Mouse (Mus musculus): Measurements from ENCODE around the gene Gns. TPM values are rescaled to one million over a fixed set of nuclear protein-coding genes. Genes with fewer than 3 reads are reported as not detected.

Gns gene
- total and polyA plus RNA-seq, 2 experiments from 2014 or later, result 40.4 to 67.8 TPM

DNA sequence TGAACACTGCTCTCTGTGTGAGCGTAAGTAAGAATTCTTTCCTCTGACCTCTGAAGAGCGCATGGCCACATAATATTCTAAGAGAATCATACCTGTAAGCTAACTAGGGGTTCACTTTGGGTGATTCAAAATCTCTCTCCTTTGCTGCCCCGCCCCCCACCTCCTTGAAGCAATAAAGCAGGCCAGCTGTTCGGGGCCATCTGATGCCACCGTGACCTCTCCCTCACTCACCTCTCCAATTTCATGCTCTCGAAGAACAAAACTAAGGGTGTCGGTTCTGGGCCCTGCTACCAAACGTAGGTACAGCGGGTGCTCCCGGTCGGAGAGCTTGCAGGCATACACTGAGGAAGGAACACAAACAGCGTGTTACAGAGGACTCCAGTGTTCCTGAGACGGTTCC lies 49.2 kb downstream of the Gns start:
- TF ChIP-seq CTCF (IDR thresholded peaks at IDR 0.05; ENCODE audit: low read depth), result no peak
- no peak overlapping the region for H3K4me2 ChIP-seq (ENCODE audit: low read depth)
- ATAC-seq (no peak), DNase-seq (no peak)
- H3K36me3 ChIP-seq (ENCODE audit: insufficient read depth), result peaks cover 3% of the 10 kb centered on the region; the same call in 1 of the 2 replicates
- no peak overlapping the region for H3K27ac ChIP-seq (ENCODE audit: low read depth, low read length)
- 94% methylated on average over 13 of the region's 13 CpGs for WGBS
- H3K9ac ChIP-seq, result no peak overlapping the region
- no peaks in the 10 kb centered on the region for H3K9me3 ChIP-seq (ENCODE audit: low read length)
- no peak overlapping the region for H3K4me3 ChIP-seq (ENCODE audit: low read depth, low read length)
- H3K4me1 ChIP-seq (ENCODE audit: insufficient read depth), result no peaks in the 10 kb centered on the region
- H3K27me3 ChIP-seq (ENCODE audit: insufficient read depth, low read length), result no peaks in the 10 kb centered on the region

DNA sequence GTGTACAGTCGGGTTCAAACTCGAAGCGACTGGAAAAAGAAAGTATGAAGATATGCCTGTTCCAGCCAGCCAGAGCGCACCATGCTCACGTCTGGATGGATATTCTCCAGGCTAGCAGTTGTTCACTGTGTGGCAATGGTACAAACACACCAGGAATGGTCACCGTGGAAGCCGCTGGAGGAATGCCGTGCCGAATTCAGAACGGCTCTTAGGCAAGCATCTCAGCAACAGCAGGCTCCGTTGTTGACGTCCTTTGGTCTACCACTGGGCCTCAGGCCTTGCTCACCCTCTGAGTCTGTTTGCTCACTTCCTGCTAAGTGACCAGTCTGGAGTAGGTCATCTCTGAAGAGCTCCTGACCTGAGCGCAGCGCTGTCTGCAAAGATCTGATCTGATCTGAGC lies 53.9 kb downstream of the Gns start:
- H3K36me3 ChIP-seq (ENCODE audit: insufficient read depth), result no peaks in the 10 kb centered on the region

DNA sequence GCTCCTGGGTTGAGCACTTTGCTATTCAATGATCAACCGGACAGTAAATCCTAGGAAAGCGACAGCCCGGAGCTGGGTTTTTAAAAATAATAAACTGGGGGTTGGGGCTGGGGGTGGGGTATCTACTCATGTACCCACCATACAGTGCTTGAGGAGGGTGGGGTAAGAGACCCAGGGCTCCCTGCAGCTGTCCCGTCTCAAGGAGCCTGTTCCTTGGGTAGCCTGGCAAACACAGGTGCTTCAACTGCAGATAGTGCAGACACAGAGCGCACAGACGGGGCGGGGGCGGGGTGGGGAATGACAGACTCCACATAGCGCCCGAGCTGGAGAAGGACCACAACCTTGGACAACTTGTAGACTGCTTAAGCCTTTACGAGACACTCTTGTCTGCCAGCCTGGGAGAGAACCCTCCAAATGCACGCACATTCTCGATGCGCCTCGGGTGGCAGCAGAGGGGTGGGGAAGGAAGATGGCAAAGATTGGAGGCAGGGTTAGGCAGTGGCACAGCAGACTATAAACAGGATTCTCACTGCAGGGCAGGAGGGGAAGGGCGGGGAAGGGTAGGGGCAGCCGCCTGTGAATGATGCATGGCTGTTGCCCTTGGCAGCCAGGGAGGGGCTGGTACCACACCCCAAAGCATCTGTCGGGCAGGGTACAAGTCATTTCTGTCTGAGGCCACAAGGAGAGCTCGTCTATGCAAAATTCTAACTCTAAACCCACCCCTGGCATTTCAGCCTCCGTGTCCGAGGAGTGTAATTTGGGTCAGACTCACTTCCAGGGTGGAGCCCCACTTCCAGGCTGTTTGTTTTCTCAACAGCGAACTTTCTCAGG lies 55.0 kb downstream of the Gns start:
- DNase-seq (no peak), ATAC-seq (peak; percentile 54)
- H3K4me2 ChIP-seq (ENCODE audit: low read depth), result no peak overlapping the region
- no peaks in the 10 kb centered on the region for H3K36me3 ChIP-seq (ENCODE audit: insufficient read depth)
- H3K27me3 ChIP-seq (ENCODE audit: insufficient read depth, low read length), result no peaks in the 10 kb centered on the region
- H3K9ac ChIP-seq, result no peak overlapping the region
- TF ChIP-seq CTCF (IDR thresholded peaks at IDR 0.05; ENCODE audit: low read depth), result 0 out of 2 replicates have a peak, but pooled peaks have one; percentile 5
- H3K9me3 ChIP-seq (ENCODE audit: low read length), result no peaks in the 10 kb centered on the region
- no peak overlapping the region for H3K4me3 ChIP-seq (ENCODE audit: low read depth, low read length)
- peaks cover 10% of the 10 kb centered on the region; the same call in 1 of the 2 replicates for H3K4me1 ChIP-seq (ENCODE audit: insufficient read depth)
- 70% methylated on average over 22 of the region's 22 CpGs for WGBS
- no peak overlapping the region for H3K27ac ChIP-seq (ENCODE audit: low read depth, low read length)

More for the DNA sequence above, 53.9 kb downstream of the Gns start:
- H3K4me3 ChIP-seq (ENCODE audit: low read depth, low read length), result no peak overlapping the region
- 80% methylated on average over 14 of the region's 14 CpGs for WGBS
- H3K27me3 ChIP-seq (ENCODE audit: insufficient read depth, low read length), result no peaks in the 10 kb centered on the region
- DNase-seq (no peak), ATAC-seq (no peak)
- no peak for TF ChIP-seq CTCF (IDR thresholded peaks at IDR 0.05; ENCODE audit: low read depth)
- no peak overlapping the region for H3K4me2 ChIP-seq (ENCODE audit: low read depth)
- no peak overlapping the region for H3K9ac ChIP-seq
- H3K9me3 ChIP-seq (ENCODE audit: low read length), result no peaks in the 10 kb centered on the region
- H3K4me1 ChIP-seq (ENCODE audit: insufficient read depth), result peaks cover 4% of the 10 kb centered on the region; the same call in 1 of the 2 replicates
- H3K27ac ChIP-seq (ENCODE audit: low read depth, low read length), result no peak overlapping the region

- TF ChIP-seq CTCF (IDR thresholded peaks at IDR 0.05; ENCODE audit: low read depth), result no peak
- Histone ChIP-seq H3K4me3 (ENCODE audit: low read depth, low read length) (no peak overlapping the region), H3K36me3 (ENCODE audit: insufficient read depth) (no peaks in the 10 kb centered on the region), H3K4me2 (ENCODE audit: low read depth) (no peak overlapping the region), H3K27me3 (ENCODE audit: insufficient read depth, low read length) (no peaks in the 10 kb centered on the region), H3K27ac (ENCODE audit: low read depth, low read length) (no peak overlapping the region), H3K9me3 (ENCODE audit: low read length) (no peaks in the 10 kb centered on the region), H3K4me1 (ENCODE audit: insufficient read depth) (peaks cover 10% of the 10 kb centered on the region; the same call in 1 of the 2 replicates), H3K9ac (no peak overlapping the region)
- DNase-seq (no peak), ATAC-seq (no peak)
- WGBS, result 51% methylated on average over 9 of the region's 9 CpGs
These were observed 56.1 kb downstream of the Gns start for GRCm38 (mm10) chr10:121421023-121421422.

GRCm38 (mm10) chr10:121421657-121422290 lies 56.9 kb downstream of the Gns start:
- H3K9me3 ChIP-seq (ENCODE audit: low read length), result no peaks in the 10 kb centered on the region
- no peak for ATAC-seq
- no peak for DNase-seq
- H3K4me1 ChIP-seq (ENCODE audit: insufficient read depth), result peaks cover 10% of the 10 kb centered on the region; the same call in 1 of the 2 replicates
- 93% methylated on average over 11 of the region's 11 CpGs for WGBS
- H3K4me2 ChIP-seq (ENCODE audit: low read depth), result no peak overlapping the region
- H3K27ac ChIP-seq (ENCODE audit: low read depth, low read length), result no peak overlapping the region
- no peaks in the 10 kb centered on the region for H3K36me3 ChIP-seq (ENCODE audit: insufficient read depth)
- H3K4me3 ChIP-seq (ENCODE audit: low read depth, low read length), result no peak overlapping the region
- H3K27me3 ChIP-seq (ENCODE audit: insufficient read depth, low read length), result no peaks in the 10 kb centered on the region
- no peak overlapping the region for H3K9ac ChIP-seq
- no peak for TF ChIP-seq CTCF (IDR thresholded peaks at IDR 0.05; ENCODE audit: low read depth)

DNA sequence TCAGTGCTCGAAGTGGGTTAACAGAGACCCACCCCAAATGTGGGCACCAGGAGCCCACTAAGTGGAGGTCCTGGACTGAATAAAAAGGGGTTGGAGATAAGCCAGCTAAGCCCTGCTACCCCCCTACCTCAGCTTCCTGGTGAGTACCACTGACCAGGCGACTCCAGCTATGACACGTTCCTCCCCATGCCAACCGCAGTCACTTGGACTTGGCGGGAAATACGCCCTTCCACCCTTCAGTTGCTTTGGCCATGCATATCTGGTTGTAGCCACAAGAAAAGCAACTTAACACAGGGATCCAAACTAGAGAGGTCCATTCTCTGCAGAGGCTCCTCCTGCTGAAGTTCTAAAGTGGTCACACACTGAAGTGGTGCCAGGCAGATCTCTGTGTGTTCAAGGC lies 57.4 kb downstream of the Gns start:
- WGBS, result 90% methylated on average over 6 of the region's 6 CpGs
- Histone ChIP-seq H3K9me3 (ENCODE audit: low read length) (no peaks in the 10 kb centered on the region), H3K27me3 (ENCODE audit: insufficient read depth, low read length) (no peaks in the 10 kb centered on the region), H3K36me3 (ENCODE audit: insufficient read depth) (no peaks in the 10 kb centered on the region), H3K4me2 (ENCODE audit: low read depth) (no peak overlapping the region), H3K9ac (no peak overlapping the region), H3K27ac (ENCODE audit: low read depth, low read length) (no peak overlapping the region), H3K4me3 (ENCODE audit: low read depth, low read length) (no peak overlapping the region), H3K4me1 (ENCODE audit: insufficient read depth) (peaks cover 10% of the 10 kb centered on the region; the same call in 1 of the 2 replicates)
- DNase-seq (no peak), ATAC-seq (no peak)
- no peak for TF ChIP-seq CTCF (IDR thresholded peaks at IDR 0.05; ENCODE audit: low read depth)

Measured in forebrain, postnatal 0 days (tissue).